Mouse (Mus musculus): ENCODE measurements around the gene 1110051M20Rik. TPM values are rescaled to one million over a fixed set of nuclear protein-coding genes. Genes with fewer than 3 reads are reported as not detected.

The 1110051M20Rik gene
- polyA plus RNA-seq, 1 experiment from 2014 or later: 15.6 TPM

DNA sequence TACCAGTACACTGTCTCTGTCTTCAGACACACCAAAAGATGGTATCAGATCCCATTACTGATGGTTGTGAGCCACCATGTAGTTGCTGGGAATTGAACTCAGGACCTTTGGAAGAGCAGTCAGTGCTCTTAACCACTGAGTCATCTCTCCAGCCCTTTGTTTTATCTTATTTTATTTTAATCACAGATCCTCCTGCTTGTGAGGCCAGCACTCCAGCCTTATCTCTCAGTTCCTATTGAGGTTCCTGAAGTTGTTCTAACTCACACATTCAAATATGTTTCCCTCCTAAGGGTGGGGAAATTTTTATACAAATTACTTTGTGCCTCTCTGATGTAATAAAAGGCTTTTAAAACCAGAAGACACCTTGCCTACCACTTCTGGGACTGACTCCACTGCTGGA is 137.9 kb downstream of the 1110051M20Rik start:
- TF ChIP-seq CTCF (IDR thresholded peaks at IDR 0.05; ENCODE audit: low read depth): no peak
- no peak overlapping the region for H3K4me3 ChIP-seq (ENCODE audit: low read depth, low read length)
- H3K4me2 ChIP-seq (replicated peaks; ENCODE audit: low read depth): no peak overlapping the region
- no peaks in the 10 kb centered on the region for H3K4me1 ChIP-seq (replicated peaks; ENCODE audit: control insufficient read depth, insufficient read depth, low read length)
- ATAC-seq: no peak
- H3K36me3 ChIP-seq (ENCODE audit: control insufficient read depth, insufficient read depth): no peaks in the 10 kb centered on the region
- H3K9me3 ChIP-seq (ENCODE audit: control insufficient read depth): no peaks in the 10 kb centered on the region
- no peak overlapping the region for H3K9ac ChIP-seq (ENCODE audit: low read depth, low read length)
- H3K27ac ChIP-seq (ENCODE audit: low read depth, low read length): no peak overlapping the region
- H3K27me3 ChIP-seq (replicated peaks; ENCODE audit: control insufficient read depth, insufficient read depth, low read length): no peaks in the 10 kb centered on the region

DNA sequence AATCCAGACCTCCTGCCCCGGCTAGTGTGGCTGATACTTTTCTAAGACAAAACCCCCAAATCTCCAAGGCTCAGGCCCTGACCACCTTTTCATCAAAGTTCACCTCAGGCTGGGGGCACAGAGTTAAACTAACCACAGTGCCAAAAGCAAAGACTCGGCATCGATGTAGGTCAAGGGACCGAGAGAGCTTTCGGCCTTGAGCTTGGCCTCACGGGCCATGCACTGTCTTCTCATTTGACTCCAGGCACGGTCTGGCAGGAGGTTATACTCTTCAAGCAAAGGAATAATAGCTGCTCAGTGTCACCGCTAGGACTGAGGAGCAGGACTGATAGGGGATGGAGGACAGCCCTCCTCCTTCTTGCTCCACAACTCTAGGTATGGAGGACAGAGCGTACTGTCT is 138.6 kb downstream of the 1110051M20Rik start:
- TF ChIP-seq CTCF (IDR thresholded peaks at IDR 0.05; ENCODE audit: low read depth): no peak
- H3K27ac ChIP-seq (ENCODE audit: low read depth, low read length): no peak overlapping the region
- no peaks in the 10 kb centered on the region for H3K9me3 ChIP-seq (ENCODE audit: control insufficient read depth)
- no peak overlapping the region for H3K9ac ChIP-seq (ENCODE audit: low read depth, low read length)
- H3K4me3 ChIP-seq (ENCODE audit: low read depth, low read length): no peak overlapping the region
- no peaks in the 10 kb centered on the region for H3K4me1 ChIP-seq (replicated peaks; ENCODE audit: control insufficient read depth, insufficient read depth, low read length)
- H3K4me2 ChIP-seq (replicated peaks; ENCODE audit: low read depth): no peak overlapping the region
- H3K27me3 ChIP-seq (replicated peaks; ENCODE audit: control insufficient read depth, insufficient read depth, low read length): no peaks in the 10 kb centered on the region
- no peak for ATAC-seq
- H3K36me3 ChIP-seq (ENCODE audit: control insufficient read depth, insufficient read depth): no peaks in the 10 kb centered on the region
- 96% methylated on average over 9 of the region's 9 CpGs for WGBS

DNA sequence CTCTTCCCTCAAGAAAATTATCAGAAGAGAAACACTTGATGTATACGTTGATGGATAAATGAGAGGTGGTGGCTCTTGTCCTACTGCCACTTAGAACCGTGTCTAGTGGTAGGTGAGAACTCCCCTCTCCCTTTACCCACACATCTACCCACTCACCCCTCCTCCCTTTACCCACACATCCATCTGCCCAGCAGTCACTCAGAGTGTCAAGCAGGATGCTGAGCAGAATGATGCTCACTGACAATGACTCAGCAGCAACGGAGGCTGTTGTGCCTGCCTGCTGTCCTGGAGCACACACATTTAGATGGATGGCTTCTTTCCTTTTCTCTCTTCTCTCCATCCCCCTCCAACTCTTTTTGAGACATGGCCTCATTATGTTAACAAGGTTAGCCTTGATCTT is 141.7 kb downstream of the 1110051M20Rik start:
- Histone ChIP-seq H3K27me3 (replicated peaks; ENCODE audit: control insufficient read depth, insufficient read depth, low read length) (no peaks in the 10 kb centered on the region), H3K9me3 (ENCODE audit: control insufficient read depth) (no peaks in the 10 kb centered on the region), H3K4me1 (replicated peaks; ENCODE audit: control insufficient read depth, insufficient read depth, low read length) (no peaks in the 10 kb centered on the region), H3K27ac (ENCODE audit: low read depth, low read length) (no peak overlapping the region), H3K4me2 (replicated peaks; ENCODE audit: low read depth) (no peak overlapping the region), H3K9ac (ENCODE audit: low read depth, low read length) (no peak overlapping the region), H3K4me3 (ENCODE audit: low read depth, low read length) (no peak overlapping the region), H3K36me3 (ENCODE audit: control insufficient read depth, insufficient read depth) (no peaks in the 10 kb centered on the region)
- no peak for TF ChIP-seq CTCF (IDR thresholded peaks at IDR 0.05; ENCODE audit: low read depth)
- 80% methylated on average over 3 of the region's 3 CpGs for WGBS
- ATAC-seq: no peak

DNA sequence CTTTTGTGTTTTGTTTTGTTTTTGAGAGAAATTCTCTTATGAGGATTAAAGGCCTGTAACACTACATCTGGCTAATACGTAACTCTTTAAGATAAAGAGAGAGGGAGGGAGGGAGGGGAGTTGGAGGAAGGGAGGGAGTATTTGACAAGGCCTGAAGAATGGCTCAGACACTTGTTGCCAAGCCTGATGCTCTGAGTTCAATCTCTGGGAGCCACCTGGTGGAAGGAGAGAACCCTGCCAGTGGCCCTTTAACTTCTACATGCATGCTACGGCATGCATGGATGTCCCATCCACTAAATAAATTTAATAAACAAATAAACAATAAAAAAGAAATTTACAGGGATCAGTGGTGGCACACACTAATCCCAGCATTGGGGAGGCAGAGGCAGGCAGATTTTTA is 142.7 kb downstream of the 1110051M20Rik start:
- no peak overlapping the region for H3K27ac ChIP-seq (ENCODE audit: low read depth, low read length)
- WGBS: 64% methylated on average over 2 of the region's 2 CpGs
- TF ChIP-seq CTCF (IDR thresholded peaks at IDR 0.05; ENCODE audit: low read depth): peak; percentile 57
- no peak overlapping the region for H3K9ac ChIP-seq (ENCODE audit: low read depth, low read length)
- no peaks in the 10 kb centered on the region for H3K27me3 ChIP-seq (replicated peaks; ENCODE audit: control insufficient read depth, insufficient read depth, low read length)
- no peaks in the 10 kb centered on the region for H3K36me3 ChIP-seq (ENCODE audit: control insufficient read depth, insufficient read depth)
- no peak overlapping the region for H3K4me3 ChIP-seq (ENCODE audit: low read depth, low read length)
- H3K4me2 ChIP-seq (replicated peaks; ENCODE audit: low read depth): no peak overlapping the region
- H3K4me1 ChIP-seq (replicated peaks; ENCODE audit: control insufficient read depth, insufficient read depth, low read length): no peaks in the 10 kb centered on the region
- no peaks in the 10 kb centered on the region for H3K9me3 ChIP-seq (ENCODE audit: control insufficient read depth)
- no peak for ATAC-seq

DNA sequence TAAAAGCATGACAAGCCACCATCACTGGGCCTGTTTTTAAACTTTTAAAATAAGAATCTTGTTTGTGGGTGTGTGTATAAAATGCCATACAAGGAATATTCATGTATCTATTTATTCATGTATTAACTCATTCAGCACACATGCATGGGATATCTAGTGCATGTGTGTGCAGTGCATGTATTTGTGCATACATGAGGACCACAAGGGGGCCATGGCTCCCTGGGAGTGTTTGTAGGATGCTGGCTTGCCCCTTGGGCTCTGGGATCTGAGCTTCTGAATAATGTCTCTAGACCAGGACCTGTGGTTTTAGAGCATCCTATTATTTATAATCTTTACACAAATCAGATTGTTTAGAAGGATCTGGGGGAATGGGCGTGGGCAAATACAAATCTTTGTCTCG is 143.7 kb downstream of the 1110051M20Rik start:
- Histone ChIP-seq H3K9me3 (ENCODE audit: control insufficient read depth) (no peaks in the 10 kb centered on the region), H3K9ac (ENCODE audit: low read depth, low read length) (no peak overlapping the region), H3K27me3 (replicated peaks; ENCODE audit: control insufficient read depth, insufficient read depth, low read length) (no peaks in the 10 kb centered on the region), H3K36me3 (ENCODE audit: control insufficient read depth, insufficient read depth) (no peaks in the 10 kb centered on the region), H3K4me3 (ENCODE audit: low read depth, low read length) (no peak overlapping the region), H3K27ac (ENCODE audit: low read depth, low read length) (no peak overlapping the region), H3K4me2 (replicated peaks; ENCODE audit: low read depth) (no peak overlapping the region), H3K4me1 (replicated peaks; ENCODE audit: control insufficient read depth, insufficient read depth, low read length) (no peaks in the 10 kb centered on the region)
- WGBS: 86% methylated on average over 2 of the region's 2 CpGs
- TF ChIP-seq CTCF (IDR thresholded peaks at IDR 0.05; ENCODE audit: low read depth): peak; percentile 48
- no peak for ATAC-seq

DNA sequence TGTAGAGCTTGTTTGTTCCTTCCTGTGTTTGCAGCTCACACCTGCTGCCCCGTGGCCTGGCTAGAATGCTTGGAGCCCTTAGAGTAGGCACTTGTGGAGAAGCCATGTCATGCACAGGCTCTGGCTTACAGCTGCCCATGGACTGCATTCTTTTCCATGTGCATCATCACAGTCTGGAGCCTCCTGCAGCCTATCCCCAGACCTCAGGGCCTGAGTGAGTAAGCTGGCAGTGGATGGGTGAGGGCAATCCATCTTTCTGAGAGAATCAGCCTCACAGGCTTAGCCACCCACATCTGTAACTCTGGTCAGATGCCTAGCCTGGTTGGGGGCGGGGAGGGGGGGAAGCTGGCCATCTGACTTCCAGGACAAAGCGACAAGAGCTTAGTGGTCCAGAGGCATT is 145.3 kb downstream of the 1110051M20Rik start:
- Histone ChIP-seq H3K4me2 (replicated peaks; ENCODE audit: low read depth) (no peak overlapping the region), H3K4me3 (ENCODE audit: low read depth, low read length) (no peak overlapping the region), H3K9ac (ENCODE audit: low read depth, low read length) (no peak overlapping the region), H3K9me3 (ENCODE audit: control insufficient read depth) (no peaks in the 10 kb centered on the region), H3K36me3 (ENCODE audit: control insufficient read depth, insufficient read depth) (no peaks in the 10 kb centered on the region), H3K27me3 (replicated peaks; ENCODE audit: control insufficient read depth, insufficient read depth, low read length) (no peaks in the 10 kb centered on the region), H3K4me1 (replicated peaks; ENCODE audit: control insufficient read depth, insufficient read depth, low read length) (no peaks in the 10 kb centered on the region), H3K27ac (ENCODE audit: low read depth, low read length) (no peak overlapping the region)
- 58% methylated on average over 3 of the region's 3 CpGs for WGBS
- ATAC-seq: 0 out of 2 replicates have a peak, but pooled peaks have one; percentile 38
- TF ChIP-seq CTCF (IDR thresholded peaks at IDR 0.05; ENCODE audit: low read depth): no peak

DNA sequence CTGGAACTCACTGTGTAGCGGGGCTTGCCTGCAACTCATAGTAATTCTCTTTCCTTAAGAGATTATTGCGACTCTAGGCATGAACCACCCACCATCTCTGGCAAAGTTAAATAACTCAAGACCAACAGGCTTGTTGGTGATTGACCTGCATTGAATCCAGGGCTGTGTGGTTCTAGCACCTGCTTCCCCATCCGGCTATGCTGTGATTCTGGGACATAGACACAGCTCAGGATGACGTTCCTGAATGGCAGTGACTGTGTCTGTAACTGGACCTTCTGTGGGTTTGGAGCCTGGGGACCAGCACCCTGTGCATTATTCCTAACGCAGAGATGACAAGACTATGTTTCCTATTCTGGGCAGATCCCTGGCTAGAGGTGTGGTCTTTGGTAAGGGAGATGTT is 148.6 kb downstream of the 1110051M20Rik start:
- ATAC-seq: no peak
- no peak overlapping the region for H3K4me3 ChIP-seq (ENCODE audit: low read depth, low read length)
- WGBS: 93% methylated on average over 5 of the region's 5 CpGs
- H3K4me2 ChIP-seq (replicated peaks; ENCODE audit: low read depth): no peak overlapping the region
- H3K36me3 ChIP-seq (ENCODE audit: control insufficient read depth, insufficient read depth): no peaks in the 10 kb centered on the region
- no peaks in the 10 kb centered on the region for H3K4me1 ChIP-seq (replicated peaks; ENCODE audit: control insufficient read depth, insufficient read depth, low read length)
- H3K9ac ChIP-seq (ENCODE audit: low read depth, low read length): no peak overlapping the region
- no peak overlapping the region for H3K27ac ChIP-seq (ENCODE audit: low read depth, low read length)
- H3K27me3 ChIP-seq (replicated peaks; ENCODE audit: control insufficient read depth, insufficient read depth, low read length): no peaks in the 10 kb centered on the region
- TF ChIP-seq CTCF (IDR thresholded peaks at IDR 0.05; ENCODE audit: low read depth): no peak
- H3K9me3 ChIP-seq (ENCODE audit: control insufficient read depth): no peaks in the 10 kb centered on the region

Measured in intestine, postnatal 0 days (tissue).